18 mouse cellular contexts compared by ENCODE assay signal in the genomic region with DNA sequence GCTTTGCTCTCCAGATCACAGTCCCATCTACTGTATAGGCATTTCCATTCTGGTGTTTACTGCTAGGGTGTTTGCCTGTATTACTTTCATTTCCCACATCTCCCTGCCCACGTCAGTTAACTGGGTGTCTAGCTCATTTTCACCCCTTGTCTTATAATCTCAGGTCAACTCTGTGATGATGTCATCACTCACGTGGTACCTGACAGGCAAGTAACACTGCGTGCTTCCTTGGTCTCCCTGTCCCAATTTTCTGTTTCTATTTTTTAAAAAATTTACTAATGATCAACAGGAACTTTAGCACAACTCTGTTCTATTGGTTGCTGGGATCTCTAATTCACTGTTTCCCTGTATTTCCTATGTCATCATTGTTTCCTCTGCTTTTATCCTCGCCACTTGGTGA. TPM values are rescaled to one million over a fixed set of nuclear protein-coding genes. Genes with fewer than 3 reads are reported as not detected.
"Had no signal": no experiment of that assay in that cellular context is flagged by ENCODE, and none has a peak within 500 bp of the region (broad histone marks: within the 10 kb centered on the region; RNA-seq: fewer than 3 reads in every experiment).

No protein-coding gene starts in this region.

- H3K4me3 ChIP-seq: neural tube, embryonic 13.5 days; neural tube, embryonic 15.5 days; stomach, embryonic 15.5 days had no signal

- H3K9ac ChIP-seq: neural tube, embryonic 13.5 days; neural tube, embryonic 15.5 days; stomach, embryonic 15.5 days had no signal

- H3K4me1 ChIP-seq: neural tube, embryonic 13.5 days; neural tube, embryonic 15.5 days; stomach, embryonic 15.5 days had no signal

- H3K36me3 ChIP-seq: neural tube, embryonic 13.5 days; neural tube, embryonic 15.5 days; stomach, embryonic 15.5 days had no signal

- H3K9me3 ChIP-seq: neural tube, embryonic 13.5 days; neural tube, embryonic 15.5 days; stomach, embryonic 15.5 days had no signal

- DNase-seq: retina, postnatal 1 day; right cerebral cortex, adult 18-20 months; right cerebral cortex, postnatal 14 days; right cerebral cortex, postnatal 25 days; right cerebral cortex, postnatal 4 days; spleen, adult 18-20 months; thymus, adult 18-20 months; thymus, adult 2 months; thymus, postnatal 14 days; thymus, postnatal 25 days; thymus, postnatal 36 days; thymus, postnatal 4 days had no signal

- H3K27ac ChIP-seq: neural tube, embryonic 13.5 days; neural tube, embryonic 15.5 days; stomach, embryonic 15.5 days; stomach, postnatal 0 days had no signal

- H3K27me3 ChIP-seq: neural tube, embryonic 13.5 days; neural tube, embryonic 15.5 days; stomach, embryonic 15.5 days had no signal

- H3K4me2 ChIP-seq: neural tube, embryonic 13.5 days; neural tube, embryonic 15.5 days; stomach, embryonic 15.5 days had no signal

RNA-seq across cellular contexts. Expression of a gene that starts 30.3 kb away (rescaled TPM):
- total RNA-seq: neutrophil, adult 5-6 weeks had no signal
- polyA plus RNA-seq: neural tube, embryonic 14.5 days; neural tube, embryonic 15.5 days had no signal

RNA-seq across cellular contexts. Expression of a gene that starts 36.4 kb away (rescaled TPM):
- total RNA-seq: neutrophil, adult 5-6 weeks had no signal
- polyA plus RNA-seq: neural tube, embryonic 13.5 days; neural tube, embryonic 15.5 days had no signal
